Mouse (Mus musculus) gastrocnemius, postnatal 4 days (tissue): ENCODE data around the gene Zfp607a. TPM values are rescaled to one million over a fixed set of nuclear protein-coding genes. Genes with fewer than 3 reads are reported as not detected.

ENCODE experiments used
- total RNA-seq, 2 experiments: library from RNA; stranded (reverse); gene quantifications; 2 replicates each; pipeline ENCODE4 v1.2.3; 2021

Gene Zfp607a
- total RNA-seq, 2 experiments from 2014 or later, result 3.5 to 4.3 TPM

Other genes starting within 250 kb of the Zfp607a start
- not detected for gene Ttc9b, start 203.6 kb upstream of the Zfp607a start, total RNA-seq
- 10 to 100 TPM; 19.2 to 20.0 TPM for gene Map3k10, start 182.9 kb upstream of the Zfp607a start, total RNA-seq
- gene Zfp607b, start 168.2 kb upstream of the Zfp607a start, total RNA-seq, result 1 to 10 TPM; 1.4 to 2.1 TPM
- 10 to 100 TPM; 10.9 to 12.8 TPM for gene Zfp60, start 126.1 kb upstream of the Zfp607a start, total RNA-seq
- gene Zfp626, start 50.3 kb upstream of the Zfp607a start, total RNA-seq, result 1 to 10 TPM; 4.6 to 6.2 TPM
- gene Zfp59, start 18.9 kb upstream of the Zfp607a start, total RNA-seq, result 1 to 10 TPM; 2.8 to 3.0 TPM
- gene Zfp974, start 71.9 kb downstream of the Zfp607a start, total RNA-seq, result 1 to 10 TPM; 7.7 to 9.3 TPM
- 1 to 10 TPM; 7.8 to 8.8 TPM for gene Zfp780b, start 121.6 kb downstream of the Zfp607a start, total RNA-seq
- 1 to 10 TPM; 1.2 to 1.4 TPM for gene Zfp850, start 156.6 kb downstream of the Zfp607a start, total RNA-seq
- 100 to 1,000 TPM; 129 to 150 TPM for gene Psmc4, start 192.6 kb downstream of the Zfp607a start, total RNA-seq
- gene Fcgbp, start 213.7 kb downstream of the Zfp607a start, total RNA-seq, result under 1 TPM in 1 of 2 experiments, not detected in 1; 0.05 TPM